Mouse (Mus musculus): ENCODE results near the gene Gm20532.
A peak's percentile ranks its signal among the peaks of the same experiment; 100 is the strongest.

The Gm20532 gene

GRCm38 (mm10) chr2:26627921-26628739 lies 41.7 kb downstream of the Gm20532 start, which contains the start of gene Fam69b:
Gene Fam69b (plus strand): TSS chr2:26628457.
- DNase-seq = peak; percentile 38 to 53

- no peak for DNase-seq
Observed at GRCm38 (mm10) chr2:26628792-26629437, 42.5 kb downstream of the Gm20532 start.

GRCm38 (mm10) chr2:26632541-26633395 lies 46.3 kb downstream of the Gm20532 start:
- no peak for DNase-seq

GRCm38 (mm10) chr2:26633953-26634530 lies 47.6 kb downstream of the Gm20532 start:
- no peak for DNase-seq

- no peak for DNase-seq
Observed at GRCm38 (mm10) chr2:26634629-26635488, 48.4 kb downstream of the Gm20532 start.

- DNase-seq = no peak
Observed at GRCm38 (mm10) chr2:26635489-26636324, 49.3 kb downstream of the Gm20532 start.

- DNase-seq = no peak
Observed at GRCm38 (mm10) chr2:26636325-26636635, 49.8 kb downstream of the Gm20532 start.

GRCm38 (mm10) chr2:26637316-26637932 lies 51.0 kb downstream of the Gm20532 start:
- DNase-seq = no peak

GRCm38 (mm10) chr2:26638039-26638438 lies 51.6 kb downstream of the Gm20532 start:
- no peak for DNase-seq

GRCm38 (mm10) chr2:26638572-26638971 lies 52.1 kb downstream of the Gm20532 start:
- DNase-seq = no peak

- peak; percentile 66 to 72 for DNase-seq
Observed at GRCm38 (mm10) chr2:26639083-26639482, 52.6 kb downstream of the Gm20532 start.

GRCm38 (mm10) chr2:26639838-26640830 lies 53.7 kb downstream of the Gm20532 start:
- DNase-seq = peak; percentile 96 to 97

GRCm38 (mm10) chr2:26641006-26641647 lies 54.7 kb downstream of the Gm20532 start:
- DNase-seq = no peak

GRCm38 (mm10) chr2:26643942-26644341 lies 57.5 kb downstream of the Gm20532 start:
- peak; percentile 64 to 74 for DNase-seq

GRCm38 (mm10) chr2:26646643-26647293 lies 60.3 kb downstream of the Gm20532 start:
- DNase-seq = peak; percentile 77 to 84

- no peak for DNase-seq
Observed at GRCm38 (mm10) chr2:26654687-26655086, 68.2 kb downstream of the Gm20532 start.

GRCm38 (mm10) chr2:26657426-26657825 lies 71.0 kb downstream of the Gm20532 start:
- DNase-seq = no peak

- peak; percentile 44 to 47 for DNase-seq
Observed at GRCm38 (mm10) chr2:26661143-26661752, 74.8 kb downstream of the Gm20532 start.
